Mouse (Mus musculus) liver, embryonic 14.5 days (tissue): Measurements from ENCODE around the gene Numb.

ENCODE experiments used
- CTCF ChIP-seq: IDR thresholded peaks from 2 replicates; pipeline ENCODE4 v1.5.1; 2016; ENCODE audit warnings: antibody characterized with exemption, low read depth, control low read depth
- EP300 ChIP-seq: IDR thresholded peaks from 2 replicates; pipeline ENCODE4 v1.6.1; 2016; ENCODE audit warnings: antibody characterized with exemption, low read depth

- TF ChIP-seq CTCF (no peak), EP300 (no peak)
Observed at GRCm38 (mm10) chr12:83929186-83929804, 7.6 kb upstream of the Numb start.
